Mouse (Mus musculus) heart, embryonic 15.5 days (tissue): ENCODE results near the gene Tox3. TPM values are rescaled to one million over a fixed set of nuclear protein-coding genes. Genes with fewer than 3 reads are reported as not detected.

Experiments used
- ATAC-seq: fragments of 200-750 bp; cut with Nextera tagmentation; replicated peaks from 2 replicates; pipeline ENCODE4 v1.8.0; 2017; ENCODE audit warnings: low read depth, moderate TSS enrichment; ENCODE audit not compliant: insufficient number of reproducible peaks, insufficient read depth, low FRiP score
- H3K27ac ChIP-seq: fragments of 300-500 bp; sonication (generic); 2 replicates; pipeline ENCODE4 v1.5.1; 2015; ENCODE audit warnings: mild to moderate bottlenecking, inconsistent platforms
- H3K27me3 ChIP-seq: fragments of 300-500 bp; sonication (generic); 2 replicates; pipeline ENCODE4 v1.6.1; 2015; ENCODE audit warnings: inconsistent platforms
- H3K36me3 ChIP-seq: fragments of 300-500 bp; sonication (generic); 2 replicates; pipeline ENCODE4 v1.6.1; 2015; ENCODE audit warnings: mild to moderate bottlenecking, inconsistent platforms
- H3K4me1 ChIP-seq: fragments of 300-500 bp; sonication (generic); replicated peaks from 2 replicates; pipeline ENCODE4 v1.6.1; 2015; ENCODE audit warnings: inconsistent platforms
- H3K4me2 ChIP-seq: fragments of 300-500 bp; sonication (generic); 2 replicates; pipeline ENCODE4 v1.6.1; 2015; ENCODE audit warnings: inconsistent platforms, mild to moderate bottlenecking, moderate library complexity
- H3K4me3 ChIP-seq: fragments of 300-500 bp; sonication (generic); 2 replicates; pipeline ENCODE4 v1.5.1; 2015; ENCODE audit warnings: mild to moderate bottlenecking, inconsistent platforms
- H3K9ac ChIP-seq: fragments of 300-500 bp; sonication (generic); 2 replicates; pipeline ENCODE4 v1.6.1; 2015; ENCODE audit warnings: mild to moderate bottlenecking, inconsistent platforms
- H3K9me3 ChIP-seq: fragments of 300-500 bp; sonication (generic); replicated peaks from 2 replicates; pipeline ENCODE4 v1.6.1; 2016; ENCODE audit warnings: inconsistent platforms
- WGBS: fragments of 180-500 bp; shearing (Covaris S2); methylation state at CpG from one replicate; pipeline ENCODE4 v1.1.7; 2015; ENCODE audit warnings: mixed read lengths; 5-methylcytosine and 5-hydroxymethylcytosine counted together
- polyA plus RNA-seq: library from polyadenylated mRNA; unstranded; fragments of >200 nt; fragmentation: Nextera tagmentation; extraction: Ambion mirVana; gene quantifications from 2 replicates; pipeline ENCODE4 v1.2.1, GENCODE M21; 2015

The Tox3 gene
- polyA plus RNA-seq, 1 experiment from 2014 or later, result 17.1 TPM

DNA sequence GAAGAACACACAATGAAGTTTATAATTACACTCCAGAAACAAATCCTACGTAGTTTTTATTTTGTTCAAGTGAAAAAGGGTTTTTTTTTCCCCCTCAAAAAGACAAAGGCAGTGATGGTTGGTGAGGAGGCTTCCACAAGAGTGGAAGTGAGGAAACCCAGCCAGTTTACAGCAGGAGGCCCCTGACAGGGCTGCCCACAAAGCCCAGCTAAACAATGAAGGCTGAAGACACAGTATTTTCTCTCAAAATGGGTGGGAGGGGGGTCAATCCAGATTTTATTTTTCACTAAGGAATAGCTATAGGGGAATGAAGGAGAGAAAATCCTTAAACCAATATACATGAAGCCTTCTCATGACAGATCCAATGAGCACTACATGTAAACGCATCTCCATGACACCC, 5.4 kb upstream of the Tox3 start:
- Histone ChIP-seq H3K9ac (no peak overlapping the region), H3K9me3 (no peaks in the 10 kb centered on the region), H3K4me3 (no peak overlapping the region), H3K27me3 (no peaks in the 10 kb centered on the region), H3K36me3 (no peaks in the 10 kb centered on the region), H3K4me1 (peaks cover 13% of the 10 kb centered on the region), H3K4me2 (no peak overlapping the region), H3K27ac (no peak overlapping the region)
- 78% methylated on average over 2 of the region's 2 CpGs for WGBS
- no peak for ATAC-seq

DNA sequence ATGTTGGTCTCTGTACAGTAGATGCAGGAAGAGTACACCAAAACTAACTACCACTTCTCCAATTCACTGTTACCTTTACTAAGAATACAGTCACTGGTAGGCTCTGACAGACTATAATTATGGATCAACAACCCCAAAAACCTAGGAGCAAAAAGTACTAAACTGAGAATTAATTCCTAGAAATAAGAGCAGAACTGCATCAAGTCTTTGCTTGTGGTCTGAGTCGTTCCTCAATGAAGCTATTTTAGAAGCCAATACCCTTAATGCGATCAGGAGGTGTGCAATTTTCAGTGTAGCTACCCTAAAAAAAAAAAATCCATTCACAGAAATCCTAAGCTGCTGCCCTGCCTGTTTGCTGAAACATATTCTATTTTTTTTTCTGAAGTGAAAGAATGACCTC, 4.8 kb upstream of the Tox3 start:
- Histone ChIP-seq H3K4me1 (peaks cover 15% of the 10 kb centered on the region), H3K4me2 (no peak overlapping the region), H3K9me3 (no peaks in the 10 kb centered on the region), H3K27me3 (no peaks in the 10 kb centered on the region), H3K9ac (no peak overlapping the region), H3K4me3 (no peak overlapping the region), H3K27ac (no peak overlapping the region), H3K36me3 (no peaks in the 10 kb centered on the region)
- 70% methylated on average over 2 of the region's 2 CpGs for WGBS
- no peak for ATAC-seq

DNA sequence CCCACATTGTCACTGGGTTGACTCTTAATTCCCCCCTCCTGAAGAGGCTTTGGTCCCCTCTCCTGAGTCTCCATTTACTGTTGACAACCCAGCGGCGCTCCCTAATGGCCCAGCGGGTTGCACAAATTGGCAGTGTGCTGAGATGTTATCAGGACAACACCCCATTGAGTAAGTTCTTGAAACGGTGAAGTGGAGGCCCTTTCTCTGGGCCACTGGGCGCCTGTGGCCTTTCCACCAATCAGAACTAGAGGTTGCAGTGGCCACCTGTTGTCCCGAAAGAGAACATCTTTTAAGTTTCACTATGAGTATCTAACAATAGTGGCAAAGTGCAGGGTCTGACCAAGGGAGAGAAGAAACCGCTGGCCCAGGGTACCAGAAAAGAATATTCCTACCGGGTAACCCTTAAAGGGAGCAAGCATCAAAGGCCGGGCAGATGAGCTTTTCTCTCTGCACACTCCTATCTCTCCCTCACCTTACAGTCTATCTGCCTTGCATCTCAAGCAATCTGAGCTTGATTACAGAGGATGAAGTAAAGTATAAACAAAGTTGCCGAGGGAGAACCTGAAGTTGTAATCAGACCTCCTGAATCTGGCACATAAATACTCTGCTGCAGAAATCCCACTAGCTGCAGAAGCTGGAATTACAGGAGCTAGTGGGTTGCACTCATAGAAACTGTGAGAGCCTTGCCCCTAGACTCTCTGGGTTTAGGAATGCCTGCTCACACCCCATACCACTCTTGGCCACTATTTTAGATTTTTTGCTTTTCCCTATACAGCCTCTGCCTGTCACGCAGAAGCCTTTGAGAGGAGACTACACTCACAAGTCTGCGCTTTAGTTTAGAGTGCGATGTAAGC, 1.8 kb upstream of the Tox3 start:
- Histone ChIP-seq H3K4me3 (no peak overlapping the region), H3K9ac (no peak overlapping the region), H3K4me1 (peaks cover 25% of the 10 kb centered on the region), H3K27ac (no peak overlapping the region; the same call in 1 of the 2 replicates), H3K27me3 (no peaks in the 10 kb centered on the region), H3K9me3 (no peaks in the 10 kb centered on the region), H3K36me3 (no peaks in the 10 kb centered on the region), H3K4me2 (no peak overlapping the region)
- 30% methylated on average over 13 of the region's 13 CpGs for WGBS
- no peak; the same call in 1 of the 2 replicates for ATAC-seq

DNA sequence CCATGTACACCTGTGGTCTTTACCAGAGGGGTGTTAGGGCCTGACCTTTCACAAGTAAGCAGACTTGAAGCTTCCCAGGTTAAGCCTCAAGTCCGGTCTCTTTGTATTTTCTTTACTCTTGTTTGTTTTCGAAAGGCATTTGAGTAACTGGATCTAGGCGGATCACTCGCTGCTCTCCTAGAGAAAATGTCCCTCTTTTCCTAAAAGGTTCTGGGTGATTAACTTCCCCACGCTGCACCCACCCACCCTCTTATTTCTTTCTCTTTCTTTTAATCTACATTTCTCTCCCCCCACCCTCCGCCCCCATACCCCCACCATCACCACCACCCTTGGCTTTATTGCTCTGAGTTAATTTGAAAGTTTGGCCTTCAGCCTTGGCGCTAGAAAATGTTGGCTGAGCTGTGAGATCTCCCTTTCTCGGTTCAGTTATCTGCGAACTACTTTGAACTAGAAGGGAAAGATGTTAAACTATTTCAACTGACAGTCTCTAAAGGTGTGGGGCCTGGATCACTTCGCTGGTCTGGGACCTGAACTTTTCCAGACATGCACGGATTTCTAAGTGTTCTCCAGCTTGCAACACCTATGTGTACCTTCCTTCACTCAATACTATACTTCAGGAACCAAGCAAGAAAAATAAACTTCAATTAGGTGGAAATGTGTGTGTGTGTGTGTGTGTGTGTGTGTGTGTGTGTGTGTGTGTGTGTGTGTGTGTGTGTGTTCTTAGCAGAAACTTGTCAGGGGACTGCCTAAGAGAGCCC, 962 bp upstream of the Tox3 start:
- Histone ChIP-seq H3K9ac (peak overlapping the region; percentile 82; the same call in 1 of the 2 replicates), H3K27ac (peak overlapping the region; percentile 88), H3K9me3 (no peaks in the 10 kb centered on the region), H3K4me3 (peak overlapping the region; percentile 66), H3K27me3 (no peaks in the 10 kb centered on the region), H3K36me3 (no peaks in the 10 kb centered on the region), H3K4me1 (peaks cover 25% of the 10 kb centered on the region), H3K4me2 (peak overlapping the region; percentile 80)
- no peak for ATAC-seq
- 38% methylated on average over 11 of the region's 11 CpGs for whole genome bisulfite sequencing

DNA sequence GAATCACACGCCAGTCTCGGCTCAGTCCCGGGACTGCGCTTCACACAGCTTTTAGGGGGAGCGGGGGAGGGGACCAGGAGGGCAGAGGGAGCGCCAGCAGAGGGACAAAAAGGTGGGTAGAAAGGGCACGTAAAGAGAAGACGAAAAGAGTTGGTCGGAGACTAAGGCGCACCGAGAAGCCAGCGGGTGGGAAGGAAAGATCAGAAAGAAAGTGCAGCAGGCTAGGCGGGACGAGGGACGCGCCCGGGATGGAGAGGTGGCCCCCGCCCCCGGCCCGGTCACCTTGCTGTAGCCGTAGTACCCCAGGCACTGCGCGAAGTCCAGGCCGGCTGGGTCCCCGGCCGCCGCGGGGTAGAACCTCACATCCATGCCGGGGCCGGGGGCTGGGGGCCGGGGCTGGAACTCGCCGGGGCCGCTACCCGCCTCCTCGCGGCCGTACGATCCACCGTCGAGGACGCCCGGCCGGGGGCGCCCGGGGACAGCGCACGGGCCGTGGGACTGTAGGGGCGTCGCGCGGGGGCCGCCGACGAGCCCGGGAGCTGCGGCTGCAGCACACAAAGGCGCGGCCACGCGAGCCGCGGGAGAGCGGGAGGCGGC, 464 bp downstream of the Tox3 start:
- Histone ChIP-seq H3K4me2 (peak overlapping the region; percentile 80), H3K4me3 (peak overlapping the region; percentile 66), H3K9me3 (no peaks in the 10 kb centered on the region), H3K27ac (peak overlapping the region; percentile 88), H3K9ac (peak overlapping the region; percentile 82), H3K27me3 (no peaks in the 10 kb centered on the region), H3K4me1 (peaks cover 25% of the 10 kb centered on the region), H3K36me3 (no peaks in the 10 kb centered on the region)
- WGBS, result 2% methylated on average over 27 of the region's 66 CpGs
- ATAC-seq, result peak; percentile 54

DNA sequence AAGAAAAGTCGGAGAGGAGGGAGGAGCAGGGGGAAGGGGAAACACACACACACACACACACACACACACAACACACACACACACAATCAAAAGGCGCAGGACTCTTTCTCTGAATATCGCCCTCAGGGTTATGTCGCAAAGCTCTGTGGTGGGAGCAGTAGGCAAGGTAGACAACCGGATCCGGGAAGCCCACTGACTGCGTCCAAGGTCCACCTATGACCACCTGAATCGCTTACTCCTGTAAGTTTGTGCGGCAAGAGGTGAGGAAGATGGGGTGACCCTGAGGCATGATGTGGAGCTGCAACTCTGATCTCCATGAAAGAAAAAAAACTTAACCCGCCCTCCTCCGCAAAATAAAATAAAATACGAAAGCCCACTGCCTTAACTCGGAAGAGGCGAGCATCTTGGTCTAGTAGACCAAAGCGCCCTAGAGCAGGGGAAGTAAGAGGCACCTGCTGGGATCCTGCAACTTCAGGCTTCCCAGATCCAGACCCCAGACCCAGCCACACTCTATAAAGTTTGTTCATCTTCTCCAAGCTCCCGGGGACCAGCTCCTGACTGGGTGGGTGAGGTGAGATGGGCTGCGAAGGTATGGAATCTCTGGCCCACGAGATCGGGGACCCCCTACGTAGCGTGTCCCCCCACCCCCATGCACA, 1.1 kb downstream of the Tox3 start:
- Histone ChIP-seq H3K9ac (peak overlapping the region; percentile 82), H3K27me3 (no peaks in the 10 kb centered on the region), H3K4me2 (peak overlapping the region; percentile 80), H3K36me3 (no peaks in the 10 kb centered on the region), H3K9me3 (no peaks in the 10 kb centered on the region), H3K4me3 (peak overlapping the region; percentile 66), H3K4me1 (peaks cover 25% of the 10 kb centered on the region), H3K27ac (peak overlapping the region; percentile 88)
- no peak for ATAC-seq
- 4% methylated on average over 21 of the region's 21 CpGs for WGBS

DNA sequence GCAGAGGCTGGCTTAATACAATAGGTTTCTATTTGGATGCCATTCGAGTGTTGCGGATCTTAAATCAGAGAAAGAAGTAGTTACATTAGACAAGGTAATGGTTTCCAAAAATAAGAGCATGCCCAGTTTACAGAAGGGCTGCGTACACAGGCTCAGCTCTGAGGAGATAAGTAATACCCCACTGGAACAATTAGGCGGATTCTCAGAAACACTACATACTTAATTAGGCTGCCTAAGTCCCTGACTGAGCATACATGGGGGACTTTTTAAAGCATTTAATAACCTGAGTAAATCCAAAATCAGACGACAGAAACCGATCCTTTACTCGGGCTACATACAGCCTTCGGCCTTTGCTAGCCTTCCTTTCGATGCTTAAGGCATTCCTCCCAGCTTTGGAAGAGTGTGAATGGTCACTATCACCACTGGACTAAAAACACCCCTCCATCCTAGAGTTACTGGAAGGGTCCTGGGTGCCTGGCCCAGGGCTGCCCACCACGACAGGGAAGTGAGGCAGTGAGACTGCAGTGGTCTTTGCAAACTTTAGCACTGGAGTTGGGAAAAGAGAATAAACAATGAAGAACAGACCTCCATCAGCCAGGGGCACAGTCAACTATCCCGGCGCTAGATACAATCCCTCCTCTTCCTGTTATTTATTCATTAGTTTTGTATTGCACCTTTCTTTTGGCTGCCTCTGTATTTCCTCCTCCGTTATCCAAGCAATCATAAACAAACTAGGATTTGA, 1.8 kb downstream of the Tox3 start:
- no peak for ATAC-seq
- no peaks in the 10 kb centered on the region for H3K27me3 ChIP-seq
- H3K4me2 ChIP-seq, result peak overlapping the region; percentile 80
- 37% methylated on average over 13 of the region's 13 CpGs for WGBS
- peak overlapping the region; percentile 88 for H3K27ac ChIP-seq
- H3K4me3 ChIP-seq, result peak overlapping the region; percentile 66
- H3K4me1 ChIP-seq, result peaks cover 25% of the 10 kb centered on the region
- H3K36me3 ChIP-seq, result no peaks in the 10 kb centered on the region
- H3K9me3 ChIP-seq, result no peaks in the 10 kb centered on the region
- H3K9ac ChIP-seq, result peak overlapping the region; percentile 82

DNA sequence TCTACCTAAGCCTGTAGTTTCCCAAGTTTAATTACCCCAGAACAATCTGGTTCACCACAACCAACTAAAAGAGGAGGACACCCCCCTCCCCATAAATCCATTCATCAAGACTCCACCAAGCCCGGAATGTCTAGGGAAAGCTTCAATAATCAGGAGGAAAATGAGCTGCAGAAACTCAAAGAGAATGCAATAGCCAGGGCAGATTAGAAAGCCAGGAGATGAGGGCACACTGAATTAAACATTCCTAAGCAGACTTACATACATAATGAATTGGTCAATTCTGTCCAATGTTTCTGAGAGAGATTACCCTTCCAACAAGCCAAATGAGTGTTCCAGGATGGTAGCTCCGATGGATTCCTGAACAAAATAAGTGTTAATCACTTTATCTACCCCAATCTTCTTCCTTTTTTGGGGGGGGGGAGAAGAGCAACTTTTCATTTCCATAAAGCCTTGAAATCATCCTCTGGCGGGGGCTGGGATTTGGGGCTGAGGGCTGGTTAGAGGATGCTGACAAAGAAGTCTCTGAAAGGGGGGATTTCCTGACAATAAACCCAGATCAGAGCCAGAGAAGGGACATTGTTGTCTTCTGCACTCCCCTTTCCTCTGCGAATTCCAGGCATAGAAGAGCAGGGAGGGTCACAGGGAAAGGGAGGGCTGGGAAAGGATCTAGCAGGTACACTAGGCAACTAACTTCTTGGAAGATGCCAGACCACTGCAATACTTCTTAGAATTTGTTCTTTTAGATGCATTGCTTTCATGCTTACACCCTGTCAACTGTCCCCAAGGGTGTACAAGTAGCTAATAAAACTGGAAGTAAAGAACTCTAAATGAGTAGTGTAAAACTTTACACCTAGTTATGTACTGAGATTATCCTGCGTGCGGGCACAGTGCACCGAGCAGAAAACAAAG, 17.5 kb downstream of the Tox3 start:
- Histone ChIP-seq H3K27ac (no peak overlapping the region), H3K9me3 (no peaks in the 10 kb centered on the region), H3K36me3 (no peaks in the 10 kb centered on the region), H3K4me1 (peaks cover 19% of the 10 kb centered on the region; the same call in 1 of the 2 replicates), H3K4me3 (no peak overlapping the region), H3K27me3 (no peaks in the 10 kb centered on the region), H3K9ac (no peak overlapping the region), H3K4me2 (no peak overlapping the region)
- no peak for ATAC-seq
- WGBS, result 83% methylated on average over 7 of the region's 7 CpGs

DNA sequence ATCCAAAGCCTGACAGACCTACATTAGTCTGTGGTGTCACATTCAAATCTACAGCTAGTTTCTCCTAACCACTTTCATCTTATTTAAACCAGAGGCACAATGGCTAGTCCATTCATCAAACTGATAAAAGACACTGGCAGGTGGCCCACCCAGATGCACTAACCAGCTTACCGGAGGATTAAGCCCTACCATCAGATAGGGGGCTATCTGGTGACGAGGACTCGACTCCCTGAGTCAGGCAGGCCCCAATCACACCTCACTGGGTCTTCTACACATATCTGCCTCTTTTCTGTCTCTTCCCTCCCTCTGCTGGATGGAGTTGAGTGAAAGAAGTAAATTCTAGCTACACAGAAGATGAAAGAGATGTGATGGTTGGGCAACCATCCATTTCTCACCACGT, 24.3 kb downstream of the Tox3 start:
- no peak overlapping the region for H3K27ac ChIP-seq

More for the DNA sequence above, 24.3 kb downstream of the Tox3 start:
- no peak overlapping the region for H3K9ac ChIP-seq
- no peak overlapping the region for H3K4me3 ChIP-seq
- no peaks in the 10 kb centered on the region for H3K9me3 ChIP-seq
- H3K4me1 ChIP-seq, result peaks cover 26% of the 10 kb centered on the region
- no peak for ATAC-seq
- WGBS, result 23% methylated on average over 4 of the region's 4 CpGs
- no peak overlapping the region for H3K4me2 ChIP-seq
- no peaks in the 10 kb centered on the region for H3K36me3 ChIP-seq
- no peaks in the 10 kb centered on the region for H3K27me3 ChIP-seq
